Mouse (Mus musculus) retina, postnatal 7 days (tissue): ENCODE measurements around the gene Lysmd2.
"Not testable (repeated sequence)": the region's sequence is repeated elsewhere in the genome, so short reads cannot be mapped to it uniquely, and the experiment has no call there.

Source experiments
- DNase-seq: peaks from one replicate; pipeline ENCODE4 v3.0.0-alpha.2; 2012; ENCODE audit warnings: low read depth, low spot score

The Lysmd2 gene

GRCm38 (mm10) chr9:75626308-75626604 lies 715 bp downstream of the Lysmd2 start:
- peak; percentile 19 for DNase-seq

GRCm38 (mm10) chr9:75630823-75631454 lies 5.4 kb downstream of the Lysmd2 start:
- no peak for DNase-seq

- no peak for DNase-seq
These were observed 6.6 kb downstream of the Lysmd2 start for GRCm38 (mm10) chr9:75632111-75632510.

- DNase-seq, result peak; percentile 28
These were observed 7.4 kb downstream of the Lysmd2 start for GRCm38 (mm10) chr9:75632902-75633301.

- no peak for DNase-seq
These were observed 8.1 kb downstream of the Lysmd2 start for GRCm38 (mm10) chr9:75633603-75634002.

- no peak for DNase-seq
These were observed 8.7 kb downstream of the Lysmd2 start for GRCm38 (mm10) chr9:75634226-75634625.

- DNase-seq, result no peak
These were observed 19.9 kb downstream of the Lysmd2 start for GRCm38 (mm10) chr9:75645405-75645804.

- DNase-seq, result no peak
These were observed 28.7 kb downstream of the Lysmd2 start for GRCm38 (mm10) chr9:75653981-75654911.

GRCm38 (mm10) chr9:75656456-75656855 lies 30.9 kb downstream of the Lysmd2 start:
- DNase-seq, result not testable (repeated sequence)

- no peak for DNase-seq
These were observed 35.4 kb downstream of the Lysmd2 start for GRCm38 (mm10) chr9:75660917-75661316.

GRCm38 (mm10) chr9:75665364-75665763 lies 39.8 kb downstream of the Lysmd2 start:
- DNase-seq, result no peak

- DNase-seq, result no peak
These were observed 41.1 kb downstream of the Lysmd2 start for GRCm38 (mm10) chr9:75666612-75667011.

- DNase-seq, result no peak
These were observed 47.2 kb downstream of the Lysmd2 start for GRCm38 (mm10) chr9:75672769-75673168.

- no peak for DNase-seq
These were observed 50.7 kb downstream of the Lysmd2 start for GRCm38 (mm10) chr9:75676226-75676625.

- DNase-seq, result no peak
These were observed 52.8 kb downstream of the Lysmd2 start for GRCm38 (mm10) chr9:75678341-75678740.

GRCm38 (mm10) chr9:75679629-75680028 lies 54.1 kb downstream of the Lysmd2 start:
- DNase-seq, result no peak

GRCm38 (mm10) chr9:75680606-75681005 lies 55.1 kb downstream of the Lysmd2 start:
- no peak for DNase-seq

GRCm38 (mm10) chr9:75683426-75684191 lies 58.1 kb downstream of the Lysmd2 start, which contains the start of gene Scg3:
TSS of gene Scg3 (minus strand) at chr9:75684056.
- peak; percentile 80 for DNase-seq

- no peak for DNase-seq
These were observed 58.8 kb downstream of the Lysmd2 start for GRCm38 (mm10) chr9:75684292-75684691.

GRCm38 (mm10) chr9:75684772-75685171 lies 59.2 kb downstream of the Lysmd2 start:
- no peak for DNase-seq
